Mouse (Mus musculus) bone marrow macrophage, adult 2 months (primary cell): ENCODE measurements around the gene Med13l. TPM values are rescaled to one million over a fixed set of nuclear protein-coding genes. Genes with fewer than 3 reads are reported as not detected.

Source experiments
- H3K27ac ChIP-seq: 2 replicates; pipeline ENCODE4 v1.5.1; 2012; ENCODE audit warnings: low read depth, low read length; ENCODE audit not compliant: insufficient read depth
- H3K4me1 ChIP-seq: 2 replicates; pipeline ENCODE4 v1.6.1; 2012; ENCODE audit warnings: low read length; ENCODE audit not compliant: control insufficient read depth, insufficient read depth
- H3K4me3 ChIP-seq: 2 replicates; pipeline ENCODE4 v1.5.1; 2012; ENCODE audit warnings: mild to moderate bottlenecking, low read length, moderate library complexity; ENCODE audit not compliant: insufficient read depth
- CTCF ChIP-seq: IDR thresholded peaks from 2 replicates; pipeline ENCODE4 v1.5.1; 2012; ENCODE audit warnings: low read depth, mild to moderate bottlenecking, low read length, moderate library complexity
- POLR2A ChIP-seq: IDR thresholded peaks from 2 replicates; pipeline ENCODE4 v1.6.1; 2012; ENCODE audit warnings: mild to moderate bottlenecking, low read depth, low read length, borderline replicate concordance
- polyA plus RNA-seq: library from polyadenylated mRNA; stranded (reverse); fragments of >200 nt; gene quantifications from 2 replicates; pipeline ENCODE4 v1.2.4, GENCODE M21; 2012; ENCODE audit not compliant: missing spikeins, insufficient read depth, insufficient read length

Med13l gene
- polyA plus RNA-seq, 1 experiment, result 25.5 TPM

GRCm38 (mm10) chr5:118638534-118639109 is 78.1 kb downstream of the Med13l start:
- H3K4me1 ChIP-seq, result peaks cover 67% of the 10 kb centered on the region
- TF ChIP-seq CTCF, result no peak
- TF ChIP-seq POLR2A, result no peak
- H3K4me3 ChIP-seq, result no peak overlapping the region
- peak overlapping the region; percentile 71 for H3K27ac ChIP-seq

GRCm38 (mm10) chr5:118639117-118639707 is 78.7 kb downstream of the Med13l start:
- peak overlapping the region; percentile 71 for H3K27ac ChIP-seq
- no peak overlapping the region for H3K4me3 ChIP-seq
- H3K4me1 ChIP-seq, result peaks cover 62% of the 10 kb centered on the region
- TF ChIP-seq CTCF, result no peak
- no peak for TF ChIP-seq POLR2A

- Histone ChIP-seq H3K27ac (peak overlapping the region; percentile 72), H3K4me1 (peaks cover 61% of the 10 kb centered on the region)
- TF ChIP-seq CTCF, result no peak
- no peak for TF ChIP-seq POLR2A
These were observed 83.6 kb downstream of the Med13l start for GRCm38 (mm10) chr5:118644041-118644440.

GRCm38 (mm10) chr5:118644511-118644910 is 84.0 kb downstream of the Med13l start:
- H3K4me3 ChIP-seq, result peak overlapping the region; percentile 13
- TF ChIP-seq POLR2A (no peak), CTCF (no peak)
- peak overlapping the region; percentile 72 for H3K27ac ChIP-seq
- peaks cover 61% of the 10 kb centered on the region for H3K4me1 ChIP-seq

More at GRCm38 (mm10) chr5:118644041-118644440, 83.6 kb downstream of the Med13l start:
- H3K4me3 ChIP-seq, result peak overlapping the region; percentile 31

- TF ChIP-seq CTCF, result no peak
- TF ChIP-seq POLR2A, result no peak
- peaks cover 61% of the 10 kb centered on the region for H3K4me1 ChIP-seq
These were observed 84.8 kb downstream of the Med13l start for GRCm38 (mm10) chr5:118645196-118645805.

GRCm38 (mm10) chr5:118646897-118647296 is 86.4 kb downstream of the Med13l start:
- H3K27ac ChIP-seq, result peak overlapping the region; percentile 79
- TF ChIP-seq POLR2A (no peak), CTCF (no peak)
- H3K4me3 ChIP-seq, result no peak overlapping the region
- H3K4me1 ChIP-seq, result peaks cover 69% of the 10 kb centered on the region

More at GRCm38 (mm10) chr5:118645196-118645805, 84.8 kb downstream of the Med13l start:
- H3K27ac ChIP-seq, result peak overlapping the region; percentile 39
- no peak overlapping the region for H3K4me3 ChIP-seq

GRCm38 (mm10) chr5:118647384-118647783 is 86.9 kb downstream of the Med13l start:
- Histone ChIP-seq H3K4me1 (peaks cover 68% of the 10 kb centered on the region), H3K4me3 (no peak overlapping the region), H3K27ac (peak overlapping the region; percentile 79)
- TF ChIP-seq CTCF (no peak), POLR2A (no peak)

GRCm38 (mm10) chr5:118649215-118650006 is 88.9 kb downstream of the Med13l start:
- H3K27ac ChIP-seq, result no peak overlapping the region
- no peak for TF ChIP-seq CTCF
- no peak for TF ChIP-seq POLR2A
- H3K4me3 ChIP-seq, result no peak overlapping the region
- peaks cover 67% of the 10 kb centered on the region for H3K4me1 ChIP-seq

GRCm38 (mm10) chr5:118650007-118650548 is 89.6 kb downstream of the Med13l start:
- Histone ChIP-seq H3K27ac (peak overlapping the region; percentile 40), H3K4me1 (peaks cover 65% of the 10 kb centered on the region), H3K4me3 (no peak overlapping the region)
- TF ChIP-seq POLR2A, result no peak
- no peak for TF ChIP-seq CTCF

GRCm38 (mm10) chr5:118650746-118651145 is 90.3 kb downstream of the Med13l start:
- no peak for TF ChIP-seq CTCF
- TF ChIP-seq POLR2A, result no peak
- no peak overlapping the region for H3K4me3 ChIP-seq
- H3K27ac ChIP-seq, result peak overlapping the region; percentile 41
- H3K4me1 ChIP-seq, result peaks cover 65% of the 10 kb centered on the region
